ENCODE assay signal across 8 mouse cellular contexts in the genomic region with DNA sequence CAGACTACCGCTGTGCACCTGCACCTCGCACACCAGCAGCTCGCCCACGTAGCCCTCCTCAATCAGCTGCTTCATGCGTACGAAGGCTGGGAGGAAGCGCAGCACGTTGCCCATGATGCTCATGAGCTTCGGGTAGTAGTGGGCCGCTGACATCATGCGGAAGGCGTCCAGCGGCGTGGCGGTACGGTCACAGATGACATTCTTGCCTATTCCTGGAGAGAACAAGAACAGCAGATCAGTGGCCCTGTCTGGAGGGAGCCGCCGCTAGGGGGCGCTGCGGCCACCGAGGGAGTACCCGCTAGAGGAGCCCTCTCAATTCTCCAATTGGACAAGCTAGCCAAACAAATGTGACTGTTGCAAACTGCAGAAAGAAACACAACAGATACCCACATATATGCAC. TPM values are rescaled to one million over a fixed set of nuclear protein-coding genes. Genes with fewer than 3 reads are reported as not detected.
DNase-seq lines count a peak whose midpoint lies in the region; ATAC-seq and TF ChIP-seq lines count a peak whose summit lies in the region.

No protein-coding gene starts in this region.

- no peak for ATAC-seq in limb, embryonic 11.5 days (ENCODE audit: insufficient number of reproducible peaks, low FRiP score, low TSS enrichment, low read depth)

- intact Hi-C loops in gastrocnemius, adult 2 months (cut with DNase I): loop anchor here (2.0 kb wide), 1 partner anchor 104 kb away; the partner anchor contains the start of gene Gfod1

- peak; percentile 63 for TF ChIP-seq CTCF in E14TG2a.4 (conservative IDR thresholded peaks at IDR 0.05; ENCODE audit: low read length)
- peak; percentile 77 for TF ChIP-seq CTCF in gastrocnemius, adult 2 months (IDR thresholded peaks at IDR 0.05)
- peak; percentile 66; the same call in 1 of the 2 replicates for TF ChIP-seq CTCF in olfactory bulb, adult 2 months (IDR thresholded peaks at IDR 0.05; ENCODE audit: insufficient read depth, low read depth, low read length)

- no peak overlapping the region for H3K4me2 ChIP-seq in limb, embryonic 11.5 days (ENCODE audit: low read depth, severe bottlenecking)

- no peak overlapping the region for H3K27ac ChIP-seq in gastrocnemius, adult 2 months
- H3K27ac ChIP-seq in limb, embryonic 11.5 days (replicated peaks; ENCODE audit: low read depth, low read length): no peak overlapping the region
- H3K27ac ChIP-seq in olfactory bulb, adult 2 months (ENCODE audit: insufficient read depth, low read depth, low read length): no peak overlapping the region

- no peaks in the 10 kb centered on the region for H3K27me3 ChIP-seq in E14TG2a.4 (ENCODE audit: insufficient read depth, low read length)
- H3K27me3 ChIP-seq in limb, embryonic 11.5 days (ENCODE audit: control insufficient read depth, insufficient read depth, low read length): no peaks in the 10 kb centered on the region

- H3K36me3 ChIP-seq in E14TG2a.4 (ENCODE audit: insufficient read depth, low read length): peaks cover 70% of the 10 kb centered on the region
- H3K36me3 ChIP-seq in limb, embryonic 11.5 days (ENCODE audit: control insufficient read depth, insufficient read depth, low read length): no peaks in the 10 kb centered on the region

- H3K9ac ChIP-seq in limb, embryonic 11.5 days (ENCODE audit: low read length): no peak overlapping the region

- H3K4me1 ChIP-seq in E14TG2a.4 (replicated peaks; ENCODE audit: low read depth, low read length): peaks cover 67% of the 10 kb centered on the region
- no peaks in the 10 kb centered on the region for H3K4me1 ChIP-seq in limb, embryonic 11.5 days (ENCODE audit: control insufficient read depth, insufficient read depth, low read length)
- H3K4me1 ChIP-seq in olfactory bulb, adult 2 months (ENCODE audit: control insufficient read depth, insufficient read depth, low read length): peaks cover 36% of the 10 kb centered on the region

- H3K9me3 ChIP-seq in E14TG2a.4 (ENCODE audit: low read length): no peaks in the 10 kb centered on the region
- no peaks in the 10 kb centered on the region for H3K9me3 ChIP-seq in limb, embryonic 11.5 days (ENCODE audit: control insufficient read depth, low read length)

- DNase-seq in layer of hippocampus, adult 11-12 months (ENCODE audit: low spot score): peak; percentile 71
- DNase-seq in layer of hippocampus, adult 9-10 months (ENCODE audit: low spot score): no peak
- DNase-seq in brain, adult 2 months (ENCODE audit: low read depth, low spot score): peak; percentile 82
- peak; percentile 59 for DNase-seq in gastrocnemius, adult 2 months
- DNase-seq in limb, embryonic 11.5 days (ENCODE audit: low spot score): peak; percentile 70
- DNase-seq in yolk sac, embryonic 10.5 days (ENCODE audit: low spot score): no peak

- H3K4me3 ChIP-seq in E14TG2a.4 (replicated peaks; ENCODE audit: low read length): peak overlapping the region; percentile 66
- H3K4me3 ChIP-seq in gastrocnemius, adult 2 months: no peak overlapping the region
- H3K4me3 ChIP-seq in limb, embryonic 11.5 days (ENCODE audit: low read depth, low read length): no peak overlapping the region
- no peak overlapping the region for H3K4me3 ChIP-seq in olfactory bulb, adult 2 months (ENCODE audit: insufficient read depth, low read depth, low read length)

- TF ChIP-seq POLR2A in olfactory bulb, adult 2 months (IDR thresholded peaks at IDR 0.05; ENCODE audit: insufficient read depth, low read depth, low read length): no peak

- WGBS in limb, embryonic 11.5 days: 40% methylated on average over 22 of the region's 22 CpGs
- 48% methylated on average over 22 of the region's 22 CpGs for WGBS in olfactory bulb, adult 2 months

RNA-seq across cellular contexts. Expression of gene Tbc1d7, which starts 29.7 kb away (rescaled TPM):
- 10 to 100 TPM; 20.7 to 29.4 TPM for total RNA-seq in gastrocnemius, adult 2 months (2021)
- 63.1 and 65.0 TPM in 2 replicates for polyA plus RNA-seq in limb, embryonic 11.5 days (2014; fragmentation: Nextera tagmentation; extraction: Ambion mirVana)
- polyA plus RNA-seq in olfactory bulb, adult 2 months (2012; ENCODE audit: insufficient read depth, insufficient read length, low replicate concordance, missing spikeins): not detected in 2 replicates

Comparison
In these comparisons a context has a peak if more than half of its experiments do, and no peak if none do; other contexts are left out.
1. DNase-seq: peak in layer of hippocampus, adult 11-12 months (single experiment), brain, adult 2 months (single experiment), gastrocnemius, adult 2 months (single experiment) and limb, embryonic 11.5 days (single experiment); none in layer of hippocampus, adult 9-10 months (single experiment) and yolk sac, embryonic 10.5 days (single experiment).
2. RNA of gene Tbc1d7, which starts 29.7 kb away (polyA plus RNA-seq): 63.1 to 65.0 TPM in limb, embryonic 11.5 days; not detected in olfactory bulb, adult 2 months; every median in the first group is over 10 times any median in the second.
3. Peak in every context shown above with its lines, with median percentiles within 50 percentile points of each other: CTCF ChIP-seq.